Mouse (Mus musculus): ENCODE measurements around the gene Slc12a6. TPM values are rescaled to one million over a fixed set of nuclear protein-coding genes. Genes with fewer than 3 reads are reported as not detected.

The Slc12a6 gene
- polyA plus RNA-seq, 1 experiment from 2014 or later = 15.1 TPM

DNA sequence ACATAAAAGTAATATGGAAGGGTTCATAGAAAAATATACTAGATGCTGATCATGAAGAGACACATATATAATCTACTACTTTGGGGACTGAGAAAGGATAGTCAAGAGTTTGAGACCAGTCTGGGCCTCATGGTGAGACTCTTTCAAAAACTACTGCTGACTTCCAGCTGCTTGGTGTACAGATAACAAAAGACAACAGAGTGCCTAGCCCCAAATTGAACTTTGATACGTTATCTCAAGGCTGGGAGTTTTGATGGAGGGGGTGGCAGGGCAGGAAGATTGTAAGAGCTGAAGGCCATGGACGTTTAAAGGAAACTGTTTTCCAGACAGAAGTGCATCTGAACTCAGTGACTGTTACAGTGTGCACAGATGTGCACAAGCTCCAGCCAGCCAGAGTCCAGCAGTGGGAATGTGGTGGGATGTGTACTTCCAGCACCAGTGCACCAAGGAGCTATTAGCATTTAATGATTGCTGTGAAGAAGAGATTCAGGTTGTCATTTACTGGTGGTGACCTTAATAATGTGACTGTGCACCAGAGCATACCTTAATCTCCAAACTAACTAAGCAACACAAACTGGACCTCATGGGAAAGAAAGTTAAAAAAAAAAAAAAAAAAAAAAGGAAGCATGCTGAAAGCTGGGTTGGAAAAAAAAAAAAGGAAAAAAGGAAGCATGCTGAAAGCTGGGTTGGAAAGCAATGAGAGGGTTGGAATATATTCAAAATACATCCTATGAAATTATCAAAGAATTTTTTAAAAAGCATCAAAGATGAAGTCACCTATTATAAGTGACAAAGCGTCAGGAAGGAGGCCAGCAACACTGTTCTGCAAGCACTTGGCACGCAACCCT lies 66.7 kb downstream of the Slc12a6 start:
- Histone ChIP-seq H3K4me1 (ENCODE audit: control insufficient read depth, insufficient read depth, low read length) (0 out of 2 replicates have a peak, but pooled peaks cover 2% of the 10 kb centered on the region), H3K4me2 (ENCODE audit: low read depth, low read length) (no peak overlapping the region), H3K27ac (ENCODE audit: low read length) (no peak overlapping the region), H3K27me3 (ENCODE audit: control insufficient read depth, insufficient read depth, low read length) (no peaks in the 10 kb centered on the region), H3K9me3 (replicated peaks; ENCODE audit: control insufficient read depth, low read length) (no peaks in the 10 kb centered on the region), H3K36me3 (ENCODE audit: control insufficient read depth, insufficient read depth, low read length) (0 out of 2 replicates have a peak, but pooled peaks cover 5% of the 10 kb centered on the region), H3K9ac (ENCODE audit: low read length) (no peak overlapping the region), H3K4me3 (replicated peaks; ENCODE audit: low read length) (no peak overlapping the region)
- no peak for ATAC-seq (ENCODE audit: insufficient read depth, low FRiP score)
- 63% methylated on average over 4 of the region's 4 CpGs for WGBS

DNA sequence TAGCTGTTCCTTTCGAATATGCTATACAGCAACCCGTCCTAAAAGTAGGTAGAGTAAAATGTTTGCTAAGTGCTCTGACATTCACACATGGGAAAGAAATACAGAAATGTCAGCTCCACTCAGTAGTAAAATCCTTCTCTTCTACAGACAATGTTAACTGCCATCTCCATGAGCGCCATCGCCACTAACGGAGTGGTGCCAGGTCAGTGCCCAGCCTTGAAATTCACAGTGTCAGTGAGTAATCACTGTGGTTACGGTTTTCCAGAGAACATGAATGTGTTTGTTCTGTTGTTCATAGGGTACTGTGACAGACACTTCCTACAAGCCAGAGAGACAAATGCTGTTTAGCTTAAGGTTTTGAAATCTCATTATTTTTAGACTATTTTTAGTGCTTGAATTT lies 71.6 kb downstream of the Slc12a6 start:
- Histone ChIP-seq H3K9me3 (replicated peaks; ENCODE audit: control insufficient read depth, low read length) (no peaks in the 10 kb centered on the region), H3K27ac (ENCODE audit: low read length) (no peak overlapping the region), H3K36me3 (ENCODE audit: control insufficient read depth, insufficient read depth, low read length) (0 out of 2 replicates have a peak, but pooled peaks cover 5% of the 10 kb centered on the region), H3K4me1 (ENCODE audit: control insufficient read depth, insufficient read depth, low read length) (no peaks in the 10 kb centered on the region), H3K4me2 (ENCODE audit: low read depth, low read length) (no peak overlapping the region), H3K9ac (ENCODE audit: low read length) (no peak overlapping the region), H3K27me3 (ENCODE audit: control insufficient read depth, insufficient read depth, low read length) (no peaks in the 10 kb centered on the region), H3K4me3 (replicated peaks; ENCODE audit: low read length) (no peak overlapping the region)
- WGBS = 91% methylated on average over 6 of the region's 6 CpGs
- ATAC-seq (ENCODE audit: insufficient read depth, low FRiP score) = no peak

DNA sequence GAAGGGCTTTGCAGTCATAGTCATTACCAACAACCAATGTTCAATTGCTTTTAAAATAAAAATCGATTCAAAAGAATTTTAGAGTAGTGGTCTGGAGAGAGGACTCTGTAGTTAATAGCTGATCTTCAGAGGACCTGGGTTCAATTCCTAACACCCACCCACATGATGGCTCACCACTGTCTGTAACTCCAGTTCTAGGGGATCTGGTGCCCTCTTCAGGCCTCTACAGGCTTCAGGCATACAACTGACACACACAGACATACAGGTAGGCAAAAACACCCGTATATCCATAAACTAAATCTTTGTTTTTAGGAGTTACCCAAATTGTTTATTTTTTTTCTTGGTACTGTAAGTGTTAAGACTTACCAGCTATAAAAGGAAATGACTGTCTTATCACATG lies 74.1 kb downstream of the Slc12a6 start:
- 96% methylated on average over 2 of the region's 2 CpGs for WGBS
- Histone ChIP-seq H3K27me3 (ENCODE audit: control insufficient read depth, insufficient read depth, low read length) (no peaks in the 10 kb centered on the region), H3K4me3 (replicated peaks; ENCODE audit: low read length) (no peak overlapping the region), H3K36me3 (ENCODE audit: control insufficient read depth, insufficient read depth, low read length) (0 out of 2 replicates have a peak, but pooled peaks cover 10% of the 10 kb centered on the region), H3K9me3 (replicated peaks; ENCODE audit: control insufficient read depth, low read length) (no peaks in the 10 kb centered on the region), H3K9ac (ENCODE audit: low read length) (no peak overlapping the region), H3K27ac (ENCODE audit: low read length) (no peak overlapping the region), H3K4me1 (ENCODE audit: control insufficient read depth, insufficient read depth, low read length) (no peaks in the 10 kb centered on the region), H3K4me2 (ENCODE audit: low read depth, low read length) (no peak overlapping the region)
- ATAC-seq (ENCODE audit: insufficient read depth, low FRiP score) = no peak

DNA sequence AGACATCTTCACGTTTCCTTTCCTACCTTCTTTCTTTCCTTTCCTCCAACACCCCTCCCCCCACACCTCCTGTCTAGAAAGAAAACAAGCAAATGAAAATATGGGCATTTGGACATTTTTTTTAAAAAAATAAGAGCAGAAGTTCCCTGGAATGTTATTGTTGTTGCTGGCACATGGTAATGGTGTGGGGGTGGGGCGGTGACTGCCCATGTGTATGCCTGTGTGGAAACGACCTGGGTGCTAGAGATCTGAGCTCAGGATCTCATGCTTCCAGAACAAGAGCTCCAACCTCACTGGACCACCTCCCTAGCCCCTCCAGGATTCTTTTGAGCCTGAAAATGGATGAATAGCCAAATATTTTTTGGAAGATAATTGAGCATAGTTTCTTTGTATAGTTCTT lies 75.5 kb downstream of the Slc12a6 start:
- H3K4me3 ChIP-seq (replicated peaks; ENCODE audit: low read length) = no peak overlapping the region
- no peak overlapping the region for H3K9ac ChIP-seq (ENCODE audit: low read length)
- H3K27me3 ChIP-seq (ENCODE audit: control insufficient read depth, insufficient read depth, low read length) = no peaks in the 10 kb centered on the region
- H3K9me3 ChIP-seq (replicated peaks; ENCODE audit: control insufficient read depth, low read length) = no peaks in the 10 kb centered on the region
- ATAC-seq (ENCODE audit: insufficient read depth, low FRiP score) = no peak
- no peaks in the 10 kb centered on the region for H3K4me1 ChIP-seq (ENCODE audit: control insufficient read depth, insufficient read depth, low read length)
- no peak overlapping the region for H3K4me2 ChIP-seq (ENCODE audit: low read depth, low read length)
- 0 out of 2 replicates have a peak, but pooled peaks cover 7% of the 10 kb centered on the region for H3K36me3 ChIP-seq (ENCODE audit: control insufficient read depth, insufficient read depth, low read length)
- 65% methylated on average over 3 of the region's 3 CpGs for WGBS
- H3K27ac ChIP-seq (ENCODE audit: low read length) = no peak overlapping the region

DNA sequence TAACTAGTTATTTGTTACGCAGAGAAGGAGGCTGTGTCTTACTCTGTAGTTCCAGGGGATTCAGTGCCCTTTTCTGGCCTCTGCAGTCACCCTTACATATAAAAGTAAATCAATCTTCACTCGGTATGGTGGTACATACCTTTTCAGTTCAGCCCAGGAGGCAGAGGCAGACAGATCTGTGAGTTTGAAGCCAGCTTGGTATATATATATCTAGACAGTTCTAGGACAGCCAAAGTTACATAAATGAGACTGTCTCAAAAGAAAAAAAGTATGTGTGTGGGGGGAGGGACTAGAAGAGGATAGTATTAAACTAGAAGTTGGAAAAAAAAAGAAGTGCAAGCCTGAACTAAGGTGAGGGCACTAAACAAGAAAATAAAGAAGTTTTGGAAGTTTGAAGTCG lies 82.6 kb downstream of the Slc12a6 start:
- 84% methylated on average over 3 of the region's 3 CpGs for WGBS
- Histone ChIP-seq H3K27me3 (ENCODE audit: control insufficient read depth, insufficient read depth, low read length) (no peaks in the 10 kb centered on the region), H3K36me3 (ENCODE audit: control insufficient read depth, insufficient read depth, low read length) (0 out of 2 replicates have a peak, but pooled peaks cover 7% of the 10 kb centered on the region), H3K4me1 (ENCODE audit: control insufficient read depth, insufficient read depth, low read length) (no peaks in the 10 kb centered on the region), H3K9me3 (replicated peaks; ENCODE audit: control insufficient read depth, low read length) (no peaks in the 10 kb centered on the region), H3K27ac (ENCODE audit: low read length) (no peak overlapping the region), H3K9ac (ENCODE audit: low read length) (no peak overlapping the region), H3K4me2 (ENCODE audit: low read depth, low read length) (no peak overlapping the region), H3K4me3 (replicated peaks; ENCODE audit: low read length) (no peak overlapping the region)
- ATAC-seq (ENCODE audit: insufficient read depth, low FRiP score) = no peak

GRCm38 (mm10) chr2:112353685-112354455 lies 88.2 kb downstream of the Slc12a6 start:
- 84% methylated on average over 7 of the region's 7 CpGs for WGBS
- Histone ChIP-seq H3K4me3 (replicated peaks; ENCODE audit: low read length) (no peak overlapping the region), H3K27ac (ENCODE audit: low read length) (no peak overlapping the region), H3K4me2 (ENCODE audit: low read depth, low read length) (no peak overlapping the region), H3K27me3 (ENCODE audit: control insufficient read depth, insufficient read depth, low read length) (no peaks in the 10 kb centered on the region), H3K36me3 (ENCODE audit: control insufficient read depth, insufficient read depth, low read length) (peaks cover 7% of the 10 kb centered on the region), H3K4me1 (ENCODE audit: control insufficient read depth, insufficient read depth, low read length) (no peaks in the 10 kb centered on the region), H3K9ac (ENCODE audit: low read length) (no peak overlapping the region), H3K9me3 (replicated peaks; ENCODE audit: control insufficient read depth, low read length) (no peaks in the 10 kb centered on the region)
- ATAC-seq (ENCODE audit: insufficient read depth, low FRiP score) = no peak

DNA sequence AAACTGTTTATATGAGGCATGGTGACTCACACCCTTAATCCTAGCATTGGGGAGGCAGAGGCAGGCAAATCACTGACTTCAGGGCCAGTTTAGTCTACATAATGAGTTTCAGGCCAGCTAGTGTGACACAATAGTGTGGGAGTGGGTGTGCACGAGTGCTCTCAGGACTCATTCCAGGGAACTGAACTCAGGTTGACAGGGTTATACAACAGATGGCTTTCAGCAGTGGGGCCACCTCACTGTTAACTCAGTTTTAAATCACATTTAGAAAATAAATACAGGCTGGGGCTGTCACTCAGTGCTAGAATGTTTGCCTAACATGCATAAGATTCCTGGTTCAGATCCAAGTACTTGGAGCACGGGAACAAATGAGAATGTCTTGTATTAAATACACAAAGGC lies 94.0 kb downstream of the Slc12a6 start:
- Histone ChIP-seq H3K9me3 (replicated peaks; ENCODE audit: control insufficient read depth, low read length) (no peaks in the 10 kb centered on the region), H3K4me3 (replicated peaks; ENCODE audit: low read length) (no peak overlapping the region), H3K36me3 (ENCODE audit: control insufficient read depth, insufficient read depth, low read length) (peaks cover 19% of the 10 kb centered on the region), H3K27ac (ENCODE audit: low read length) (no peak overlapping the region), H3K27me3 (ENCODE audit: control insufficient read depth, insufficient read depth, low read length) (no peaks in the 10 kb centered on the region), H3K9ac (ENCODE audit: low read length) (no peak overlapping the region), H3K4me2 (ENCODE audit: low read depth, low read length) (no peak overlapping the region), H3K4me1 (ENCODE audit: control insufficient read depth, insufficient read depth, low read length) (no peaks in the 10 kb centered on the region)
- WGBS = 49% methylated on average over 2 of the region's 2 CpGs
- peak; percentile 47; the same call in 1 of the 2 replicates for ATAC-seq (ENCODE audit: insufficient read depth, low FRiP score)

DNA sequence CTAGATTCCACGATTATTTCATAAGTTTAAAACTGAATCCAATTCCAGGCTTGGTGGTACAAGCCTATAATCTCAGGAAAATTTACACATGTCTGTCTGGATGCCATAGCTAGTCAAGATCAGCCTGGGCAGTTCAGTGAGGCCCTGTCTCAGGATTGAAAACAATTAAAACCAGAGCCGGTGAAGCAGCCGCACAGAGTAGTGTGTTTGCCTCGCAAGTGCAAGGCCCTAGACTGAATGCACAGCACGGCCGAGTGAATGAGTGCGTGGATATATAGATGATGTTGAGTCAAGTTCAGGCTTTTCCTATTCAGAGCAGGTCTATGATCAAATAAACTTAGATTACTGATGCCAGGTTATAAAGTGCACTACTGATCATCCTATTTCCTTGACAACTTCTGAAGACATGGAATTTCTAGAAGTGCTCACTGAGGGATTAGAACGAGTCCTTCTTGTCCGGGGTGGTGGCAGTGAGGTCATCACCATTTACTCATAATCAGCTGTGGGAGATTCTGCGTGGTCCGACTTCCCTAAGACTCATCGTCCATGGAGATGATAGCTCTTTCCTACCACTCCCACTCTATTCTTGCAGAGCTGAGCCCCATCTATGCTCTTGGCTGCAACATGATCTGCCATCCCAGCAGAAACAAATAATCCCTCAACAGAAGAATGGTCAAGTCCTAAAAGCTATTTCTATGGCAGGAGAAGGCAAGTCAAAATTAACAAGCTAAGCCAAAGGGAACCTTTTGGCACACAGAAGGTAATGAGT lies 94.6 kb downstream of the Slc12a6 start:
- H3K36me3 ChIP-seq (ENCODE audit: control insufficient read depth, insufficient read depth, low read length) = peaks cover 19% of the 10 kb centered on the region
- no peak for ATAC-seq (ENCODE audit: insufficient read depth, low FRiP score)
- H3K9ac ChIP-seq (ENCODE audit: low read length) = no peak overlapping the region
- WGBS = 80% methylated on average over 12 of the region's 12 CpGs
- no peak overlapping the region for H3K4me3 ChIP-seq (replicated peaks; ENCODE audit: low read length)
- H3K4me1 ChIP-seq (ENCODE audit: control insufficient read depth, insufficient read depth, low read length) = no peaks in the 10 kb centered on the region
- H3K9me3 ChIP-seq (replicated peaks; ENCODE audit: control insufficient read depth, low read length) = no peaks in the 10 kb centered on the region
- H3K4me2 ChIP-seq (ENCODE audit: low read depth, low read length) = no peak overlapping the region
- H3K27me3 ChIP-seq (ENCODE audit: control insufficient read depth, insufficient read depth, low read length) = no peaks in the 10 kb centered on the region
- no peak overlapping the region for H3K27ac ChIP-seq (ENCODE audit: low read length)

Data from stomach, embryonic 16.5 days (tissue).